In the genomic region with DNA sequence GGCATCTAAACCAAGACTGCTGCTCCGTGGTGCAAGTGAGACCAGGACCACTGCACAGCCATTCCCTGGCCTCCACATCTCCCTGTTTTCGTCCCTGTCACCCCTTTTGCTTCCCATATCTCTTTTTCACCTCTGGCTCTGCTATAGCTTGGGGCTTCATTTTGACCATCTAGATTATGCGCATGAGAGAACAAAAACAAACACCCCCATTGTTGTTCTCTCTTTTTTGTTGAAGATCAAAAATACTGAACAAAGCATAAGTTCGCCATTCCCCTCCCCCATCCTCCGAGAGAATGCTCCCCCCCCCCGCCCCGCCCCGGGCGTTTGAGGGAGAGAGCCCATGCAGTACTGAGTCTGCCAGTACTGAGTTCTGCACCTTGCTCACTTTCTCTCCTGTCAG, we compare ENCODE assay signal across 29 mouse cellular contexts. TPM values are rescaled to one million over a fixed set of nuclear protein-coding genes. Genes with fewer than 3 reads are reported as not detected.
DNase-seq lines count a peak whose midpoint lies in the region; ATAC-seq and TF ChIP-seq lines count a peak whose summit lies in the region.
"Had no signal": no experiment of that assay in that cellular context is flagged by ENCODE, and none has a peak within 500 bp of the region (broad histone marks: within the 10 kb centered on the region; RNA-seq: fewer than 3 reads in every experiment).

No protein-coding gene starts in this region.

- 48% methylated on average over 9 of the region's 9 CpGs for WGBS in hindbrain, embryonic 10.5 days
- WGBS in hindbrain, embryonic 14.5 days = 24% methylated on average over 9 of the region's 9 CpGs
- 66% methylated on average over 9 of the region's 9 CpGs for WGBS in lung, embryonic 14.5 days

- no peak overlapping the region for H3K4me3 ChIP-seq in hindbrain, embryonic 10.5 days
- no peak overlapping the region for H3K4me3 ChIP-seq in hindbrain, embryonic 14.5 days (replicated peaks; ENCODE audit: low read length)
- no peak overlapping the region for H3K4me3 ChIP-seq in lung, embryonic 14.5 days (ENCODE audit: low read depth, low read length)
- peak overlapping the region; percentile 54 for H3K4me3 ChIP-seq in testis, adult 2 months (ENCODE audit: control insufficient read depth, low read depth, low read length)
- H3K4me3 ChIP-seq: erythroblast, embryonic 14.5 days; layer of hippocampus, adult 2 months; limb, embryonic 13.5 days; myocyte; neural tube, embryonic 12.5 days had no signal

- no peak for TF ChIP-seq CTCF in lung, embryonic 14.5 days (IDR thresholded peaks at IDR 0.05; ENCODE audit: low read depth)
- TF ChIP-seq CTCF in testis, adult 2 months (IDR thresholded peaks at IDR 0.05; ENCODE audit: control insufficient read depth, insufficient read depth, insufficient replicate concordance, low read depth, low read length) = no peak

- no peaks in the 10 kb centered on the region for H3K27me3 ChIP-seq in hindbrain, embryonic 10.5 days (ENCODE audit: insufficient read depth, poor library complexity, severe bottlenecking)
- H3K27me3 ChIP-seq in hindbrain, embryonic 14.5 days (ENCODE audit: control insufficient read depth, insufficient read depth, low read length) = no peaks in the 10 kb centered on the region
- H3K27me3 ChIP-seq in lung, embryonic 14.5 days (ENCODE audit: insufficient read depth, low read length) = no peaks in the 10 kb centered on the region
- no peaks in the 10 kb centered on the region for H3K27me3 ChIP-seq in testis, adult 2 months (ENCODE audit: control insufficient read depth, insufficient read depth, low read length)
- H3K27me3 ChIP-seq: limb, embryonic 13.5 days; neural tube, embryonic 12.5 days had no signal

- no peak overlapping the region for H3K9ac ChIP-seq in hindbrain, embryonic 14.5 days
- no peak overlapping the region for H3K9ac ChIP-seq in lung, embryonic 14.5 days
- H3K9ac ChIP-seq: limb, embryonic 13.5 days; neural tube, embryonic 12.5 days had no signal

- H3K27ac ChIP-seq in hindbrain, embryonic 10.5 days = peak overlapping the region; percentile 77
- H3K27ac ChIP-seq in hindbrain, embryonic 14.5 days = no peak overlapping the region
- H3K27ac ChIP-seq in lung, embryonic 14.5 days (ENCODE audit: low read depth) = peak overlapping the region; percentile 40; the same call in 1 of the 2 replicates
- H3K27ac ChIP-seq in testis, adult 2 months (ENCODE audit: control insufficient read depth, insufficient read depth, low read depth, low read length) = no peak overlapping the region
- H3K27ac ChIP-seq: layer of hippocampus, adult 2 months; limb, embryonic 13.5 days; neural tube, embryonic 12.5 days had no signal

- peaks cover 42% of the 10 kb centered on the region for H3K4me1 ChIP-seq in hindbrain, embryonic 10.5 days (replicated peaks)
- no peaks in the 10 kb centered on the region for H3K4me1 ChIP-seq in hindbrain, embryonic 14.5 days (replicated peaks; ENCODE audit: control insufficient read depth, insufficient read depth, low read length)
- H3K4me1 ChIP-seq in lung, embryonic 14.5 days (ENCODE audit: insufficient read depth) = peaks cover 17% of the 10 kb centered on the region
- no peaks in the 10 kb centered on the region; the same call in 1 of the 2 replicates for H3K4me1 ChIP-seq in testis, adult 2 months (ENCODE audit: control insufficient read depth, insufficient read depth, low read length)

- peak; percentile 23 for DNase-seq in hindbrain, embryonic 10.5 days (ENCODE audit: low spot score)
- DNase-seq in hindbrain, embryonic 14.5 days (ENCODE audit: low spot score) = no peak
- no peak for DNase-seq in lung, embryonic 14.5 days
- DNase-seq in lung, postnatal 4 days = no peak
- DNase-seq in testis, postnatal 14 days (ENCODE audit: low spot score) = no peak
- peak; percentile 81 for DNase-seq in retina, postnatal 1 day
- no peak for DNase-seq in layer of hippocampus, adult 9-10 months (ENCODE audit: low spot score)
- DNase-seq: adrenal gland, postnatal 25 days; cerebellum, adult 18-20 months; cerebellum, postnatal 10 days; gastrocnemius, postnatal 14 days; heart, postnatal 36 days; kidney, adult 9 months; kidney, postnatal 36 days; lung, postnatal 36 days had no signal

- no peaks in the 10 kb centered on the region for H3K9me3 ChIP-seq in hindbrain, embryonic 10.5 days
- H3K9me3 ChIP-seq in hindbrain, embryonic 14.5 days (ENCODE audit: control insufficient read depth, low read length) = no peaks in the 10 kb centered on the region
- no peaks in the 10 kb centered on the region for H3K9me3 ChIP-seq in lung, embryonic 14.5 days (ENCODE audit: low read depth, low read length)
- H3K9me3 ChIP-seq: limb, embryonic 13.5 days; neural tube, embryonic 12.5 days had no signal

- TF ChIP-seq POLR2A in testis, adult 2 months (IDR thresholded peaks at IDR 0.05; ENCODE audit: control insufficient read depth, low read depth, low read length) = no peak

- H3K36me3 ChIP-seq in hindbrain, embryonic 10.5 days = no peaks in the 10 kb centered on the region
- H3K36me3 ChIP-seq in hindbrain, embryonic 14.5 days (replicated peaks; ENCODE audit: control insufficient read depth, insufficient read depth) = no peaks in the 10 kb centered on the region
- no peaks in the 10 kb centered on the region for H3K36me3 ChIP-seq in lung, embryonic 14.5 days (ENCODE audit: insufficient read depth)
- no peaks in the 10 kb centered on the region for H3K36me3 ChIP-seq in testis, adult 2 months (ENCODE audit: control insufficient read depth, insufficient read depth, low read length)
- H3K36me3 ChIP-seq: limb, embryonic 13.5 days; neural tube, embryonic 12.5 days had no signal

- H3K4me2 ChIP-seq in hindbrain, embryonic 14.5 days (replicated peaks) = no peak overlapping the region; the same call in 1 of the 2 replicates
- no peak overlapping the region for H3K4me2 ChIP-seq in lung, embryonic 14.5 days
- H3K4me2 ChIP-seq: heart, embryonic 11.5 days; limb, embryonic 13.5 days; liver, embryonic 11.5 days; neural tube, embryonic 12.5 days had no signal

- no peak for ATAC-seq in hindbrain, embryonic 14.5 days (ENCODE audit: low FRiP score)
- no peak for ATAC-seq in lung, embryonic 14.5 days (ENCODE audit: insufficient read depth)
- ATAC-seq: CD4-positive, CD25-positive, alpha-beta regulatory T cell, adult 4 months; intestine, embryonic 16.5 days had no signal

RNA-seq across cellular contexts. Expression of a gene that starts 11.3 kb away (rescaled TPM):
- polyA plus RNA-seq in hindbrain, embryonic 10.5 days (2016; fragmentation: Nextera tagmentation; extraction: Ambion mirVana) = not detected in 2 replicates
- not detected in 2 replicates for polyA plus RNA-seq in hindbrain, embryonic 14.5 days (2014; fragmentation: Nextera tagmentation; extraction: Ambion mirVana)
- not detected in 2 replicates for polyA plus RNA-seq in lung, embryonic 14.5 days (2014; fragmentation: Nextera tagmentation; extraction: Ambion mirVana)
- not detected in 2 replicates for polyA plus RNA-seq in testis, adult 2 months (2012; rRNA removed)
- polyA plus RNA-seq: CD4-positive, CD25-positive, alpha-beta regulatory T cell, adult 4 months; embryonic facial prominence, embryonic 14.5 days; erythroblast, embryonic 14.5 days; heart, embryonic 11.5 days; heart, embryonic 16.5 days; intestine, embryonic 16.5 days; limb, embryonic 13.5 days; liver, embryonic 11.5 days; liver, embryonic 16.5 days; lung, embryonic 16.5 days; myocyte; neural tube, embryonic 12.5 days had no signal

Comparison
In these comparisons a context has a peak if more than half of its experiments do, and no peak if none do; other contexts are left out.
1. DNase-seq: peak in hindbrain, embryonic 10.5 days (single experiment) and retina, postnatal 1 day (single experiment); none in hindbrain, embryonic 14.5 days (single experiment), lung, embryonic 14.5 days (single experiment), lung, postnatal 4 days (0 of 2), testis, postnatal 14 days (single experiment) and layer of hippocampus, adult 9-10 months (single experiment).
2. H3K27ac ChIP-seq: peak in hindbrain, embryonic 10.5 days (single experiment) and lung, embryonic 14.5 days (single experiment); none in hindbrain, embryonic 14.5 days (single experiment) and testis, adult 2 months (single experiment).